Mouse (Mus musculus): Measurements from ENCODE around the gene Mlh1.

DNA sequence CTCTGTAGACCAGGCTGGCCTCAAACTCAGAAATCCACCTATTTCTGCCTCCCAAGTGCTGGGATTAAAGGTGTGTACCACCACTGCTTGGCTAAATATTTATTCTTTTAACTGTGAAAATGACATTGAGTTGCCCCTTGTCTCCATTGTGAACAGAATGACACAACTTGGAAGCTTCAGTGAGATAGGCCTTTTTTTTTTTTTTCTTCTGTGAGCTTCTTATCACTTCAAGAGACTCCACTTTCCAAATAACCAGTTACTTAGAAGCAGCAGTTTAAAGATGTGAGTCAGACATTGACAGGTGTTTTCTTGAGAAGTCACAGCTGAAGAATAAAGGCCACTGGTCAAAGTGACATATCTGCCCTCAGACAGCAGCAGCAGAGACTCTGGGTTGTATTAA lies 71.4 kb downstream of the Mlh1 start:
- TF ChIP-seq POLR2A (IDR thresholded peaks at IDR 0.05; ENCODE audit: low read depth, low read length) (no peak), CTCF (IDR thresholded peaks at IDR 0.05; ENCODE audit: borderline replicate concordance, insufficient read depth, low read length) (no peak)
